Mouse (Mus musculus) MEL (cell line): Measurements from ENCODE around the gene Gm17490.

Source experiments
- CTCF ChIP-seq, 3 experiments: IDR thresholded peaks in 2 of 3; conservative IDR thresholded peaks in 1 of 3; 2 replicates each; pipeline ENCODE4 v1.5.1; 2011 to 2012; ENCODE audit warnings: low read length in 3 of 3, low read depth in 2 of 3, mild to moderate bottlenecking in 2 of 3, improper control_type of control experiment in 1 of 3, inconsistent platforms in 1 of 3, mixed read lengths in 1 of 3, moderate library complexity in 1 of 3; ENCODE audit not compliant: control insufficient read depth in 1 of 3, insufficient read depth in 1 of 3, poor library complexity in 1 of 3, severe bottlenecking in 1 of 3
- E2F4 ChIP-seq: IDR thresholded peaks from 2 replicates; pipeline ENCODE4 v1.6.1; 2011; ENCODE audit warnings: low read depth, low read length, improper control_type of control experiment, borderline replicate concordance
- ETS1 ChIP-seq: IDR thresholded peaks from 2 replicates; pipeline ENCODE4 v1.6.1; 2012; ENCODE audit warnings: low read depth, mild to moderate bottlenecking, inconsistent platforms, low read length, improper control_type of control experiment, moderate library complexity
- JUND ChIP-seq: IDR thresholded peaks from 2 replicates; pipeline ENCODE4 v1.6.1; 2011; ENCODE audit warnings: low read depth, mild to moderate bottlenecking, improper control_type of control experiment, low read length
- RAD21 ChIP-seq: IDR thresholded peaks from 2 replicates; pipeline ENCODE4 v1.6.1; 2011; ENCODE audit warnings: mild to moderate bottlenecking, low read depth, low read length, improper control_type of control experiment
- RCOR1 ChIP-seq: IDR thresholded peaks from 2 replicates; pipeline ENCODE4 v1.6.1; 2012; ENCODE audit warnings: low read depth, mild to moderate bottlenecking, inconsistent platforms, low read length, improper control_type of control experiment
- ZKSCAN1 ChIP-seq: IDR thresholded peaks from 2 replicates; pipeline ENCODE4 v1.6.1; 2012; ENCODE audit warnings: low read depth, mild to moderate bottlenecking, inconsistent platforms, low read length, improper control_type of control experiment, moderate library complexity
- ZNF384 ChIP-seq: IDR thresholded peaks from 2 replicates; pipeline ENCODE4 v1.6.1; 2012; ENCODE audit warnings: low read depth, mild to moderate bottlenecking, inconsistent platforms, low read length, improper control_type of control experiment

GRCm38 (mm10) chr2:11652196-11652595 is 26.1 kb upstream of the Gm17490 start:
- TF ChIP-seq ZKSCAN1 (no peak), CTCF (IDR thresholded peaks at IDR 0.05 in 2 of 3, conservative IDR thresholded peaks at IDR 0.05 in 1 of 3; ENCODE audit: control insufficient read depth in 1 of 3, insufficient read depth in 1 of 3, low read depth in 2 of 3, low read length in 3 of 3, poor library complexity in 1 of 3, severe bottlenecking in 1 of 3) (no peak), RCOR1 (no peak), ZNF384 (no peak), RAD21 (no peak), ETS1 (no peak), E2F4 (no peak), JUND (no peak)
